Mouse (Mus musculus) brain, embryonic 14.5 days (tissue): Measurements from ENCODE around the gene Zfp36.

Experiments used
- CTCF ChIP-seq: fragments of 200-500 bp; IDR thresholded peaks from 2 replicates; pipeline ENCODE4 v1.5.1; 2012; ENCODE audit warnings: inconsistent platforms, mild to moderate bottlenecking, moderate library complexity, borderline replicate concordance; ENCODE audit not compliant: insufficient read depth, insufficient read length; ENCODE audit errors: extremely low read depth
- POLR2A ChIP-seq: fragments of 200-500 bp; IDR thresholded peaks from 2 replicates; pipeline ENCODE4 v1.6.1; 2012; ENCODE audit warnings: mild to moderate bottlenecking, inconsistent platforms, borderline replicate concordance; ENCODE audit not compliant: poor library complexity, insufficient read depth, insufficient read length, severe bottlenecking; ENCODE audit errors: extremely low read depth

- no peak for TF ChIP-seq CTCF
- no peak for TF ChIP-seq POLR2A
Measured at GRCm38 (mm10) chr7:28381017-28381790, 1.2 kb upstream of the Zfp36 start.
